Mouse (Mus musculus) spleen, postnatal 10 days (tissue): ENCODE results near the gene Filip1.

Source experiments
- DNase-seq, 2 experiments: peaks; one replicate each; pipeline ENCODE4 v3.0.0; 2021 to 2022; ENCODE audit warnings: low spot score in 2 of 2

Filip1 gene

DNA sequence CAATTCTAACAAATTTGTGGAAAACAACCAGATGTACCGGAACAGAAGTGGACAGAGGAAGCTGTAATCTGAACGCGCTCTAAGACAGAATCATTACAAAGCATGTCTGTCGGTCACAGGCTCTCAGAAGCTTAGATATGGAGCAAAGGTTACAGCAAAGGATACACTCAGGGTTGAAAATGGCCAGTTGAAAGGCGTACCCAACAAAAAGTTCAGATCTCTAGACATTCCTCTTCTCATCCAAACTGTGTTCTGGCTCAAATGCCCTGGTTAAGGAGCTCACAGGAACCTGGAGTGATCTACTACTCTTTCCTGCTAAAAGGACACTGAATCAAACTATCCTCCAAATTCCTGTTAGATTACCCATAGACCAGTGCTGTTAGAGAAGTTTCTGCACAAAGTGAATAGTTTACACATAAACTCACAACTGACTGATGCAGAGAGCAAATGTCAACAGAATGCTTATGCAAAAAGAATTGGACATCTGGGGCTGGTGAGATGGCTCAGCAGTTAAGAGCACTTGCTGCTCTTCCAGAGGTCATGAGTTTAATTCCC lies 245.6 kb downstream of the Filip1 start:
- no peak for DNase-seq

DNA sequence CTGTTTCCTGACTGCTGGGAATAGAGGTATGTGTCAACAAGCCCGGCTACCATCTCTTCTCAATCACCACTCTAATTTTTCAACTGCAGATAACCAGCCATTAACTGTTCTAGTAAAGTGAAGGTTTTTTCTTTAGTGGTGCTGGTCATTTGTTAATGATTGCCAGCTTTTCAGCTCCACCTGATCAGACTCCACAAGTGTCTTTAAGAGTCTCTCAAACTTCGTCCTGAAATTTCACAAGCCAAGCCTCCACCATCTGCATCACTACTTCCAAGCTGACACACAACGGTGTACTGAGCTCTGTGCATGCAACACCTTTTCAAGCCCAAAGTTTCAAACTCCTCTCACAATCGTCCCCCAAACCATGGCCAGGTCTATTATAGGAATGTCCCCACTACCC lies 247.3 kb downstream of the Filip1 start:
- no peak for DNase-seq
